Mouse (Mus musculus) lung, embryonic 15.5 days (tissue): ENCODE measurements around the gene Sco2. TPM values are rescaled to one million over a fixed set of nuclear protein-coding genes. Genes with fewer than 3 reads are reported as not detected.

ENCODE experiments used
- ATAC-seq: fragments of 200-750 bp; cut with Nextera tagmentation; 2 replicates; pipeline ENCODE4 v1.8.0; 2017; ENCODE audit warnings: moderate number of reproducible peaks, borderline replicate concordance; ENCODE audit not compliant: low FRiP score, low TSS enrichment; ENCODE audit errors: extremely low read depth
- H3K27ac ChIP-seq: fragments of 300-500 bp; sonication (generic); 2 replicates; pipeline ENCODE4 v1.5.1; 2015; ENCODE audit warnings: moderate library complexity, mild to moderate bottlenecking, inconsistent platforms
- H3K27me3 ChIP-seq: fragments of 300-500 bp; sonication (generic); 2 replicates; pipeline ENCODE4 v1.6.1; 2015; ENCODE audit warnings: inconsistent platforms
- H3K36me3 ChIP-seq: fragments of 300-500 bp; sonication (generic); 2 replicates; pipeline ENCODE4 v1.6.1; 2015; ENCODE audit warnings: inconsistent platforms
- H3K4me1 ChIP-seq: fragments of 300-500 bp; sonication (generic); 2 replicates; pipeline ENCODE4 v1.6.1; 2015; ENCODE audit warnings: inconsistent platforms
- H3K4me2 ChIP-seq: fragments of 300-500 bp; sonication (generic); 2 replicates; pipeline ENCODE4 v1.6.1; 2015; ENCODE audit warnings: inconsistent platforms, mild to moderate bottlenecking, moderate library complexity
- H3K4me3 ChIP-seq: fragments of 300-500 bp; sonication (generic); 2 replicates; pipeline ENCODE4 v1.5.1; 2015; ENCODE audit warnings: mild to moderate bottlenecking, inconsistent platforms
- H3K9ac ChIP-seq: fragments of 300-500 bp; sonication (generic); 2 replicates; pipeline ENCODE4 v1.6.1; 2015; ENCODE audit warnings: inconsistent platforms
- H3K9me3 ChIP-seq: fragments of 300-500 bp; sonication (generic); 2 replicates; pipeline ENCODE4 v1.6.1; 2016; ENCODE audit warnings: inconsistent platforms
- WGBS: fragments of 180-500 bp; shearing (Covaris S2); methylation state at CpG from one replicate; pipeline ENCODE4 v1.1.7; 2015; 5-methylcytosine and 5-hydroxymethylcytosine counted together
- polyA plus RNA-seq: library from polyadenylated mRNA; unstranded; fragments of >200 nt; fragmentation: Nextera tagmentation; extraction: Ambion mirVana; gene quantifications from 2 replicates; pipeline ENCODE4 v1.2.1, GENCODE M21; 2015

Gene Sco2
- polyA plus RNA-seq, 1 experiment from 2014 or later, result 5.9 TPM

GRCm38 (mm10) chr15:89343325-89343724 is 30.3 kb downstream of the Sco2 start:
- H3K9ac ChIP-seq, result no peak overlapping the region
- H3K4me3 ChIP-seq, result no peak overlapping the region
- H3K4me1 ChIP-seq, result no peaks in the 10 kb centered on the region
- H3K27ac ChIP-seq, result no peak overlapping the region
- H3K27me3 ChIP-seq, result no peaks in the 10 kb centered on the region
- no peaks in the 10 kb centered on the region for H3K9me3 ChIP-seq
- no peak for ATAC-seq
- H3K36me3 ChIP-seq, result no peaks in the 10 kb centered on the region
- H3K4me2 ChIP-seq, result no peak overlapping the region
- 88% methylated on average over 3 of the region's 3 CpGs for WGBS

- ATAC-seq, result no peak
- 46% methylated on average over 1 of the region's 1 CpGs for WGBS
- H3K36me3 ChIP-seq, result no peaks in the 10 kb centered on the region
- no peak overlapping the region for H3K4me3 ChIP-seq
- H3K4me1 ChIP-seq, result no peaks in the 10 kb centered on the region
- H3K27me3 ChIP-seq, result no peaks in the 10 kb centered on the region
- H3K27ac ChIP-seq, result no peak overlapping the region
- no peak overlapping the region for H3K4me2 ChIP-seq
- no peak overlapping the region for H3K9ac ChIP-seq
- H3K9me3 ChIP-seq, result no peaks in the 10 kb centered on the region
These were observed 32.0 kb downstream of the Sco2 start for GRCm38 (mm10) chr15:89341678-89342077.

GRCm38 (mm10) chr15:89340136-89340535 is 33.5 kb downstream of the Sco2 start:
- Histone ChIP-seq H3K27me3 (no peaks in the 10 kb centered on the region), H3K4me2 (no peak overlapping the region), H3K9me3 (no peaks in the 10 kb centered on the region), H3K36me3 (no peaks in the 10 kb centered on the region), H3K4me1 (no peaks in the 10 kb centered on the region), H3K9ac (no peak overlapping the region), H3K4me3 (no peak overlapping the region), H3K27ac (no peak overlapping the region)
- no peak for ATAC-seq
- 82% methylated on average over 3 of the region's 3 CpGs for WGBS

GRCm38 (mm10) chr15:89339696-89340095 is 34.0 kb downstream of the Sco2 start:
- no peak overlapping the region for H3K9ac ChIP-seq
- no peaks in the 10 kb centered on the region for H3K27me3 ChIP-seq

GRCm38 (mm10) chr15:89336422-89336821 is 37.2 kb downstream of the Sco2 start:
- no peaks in the 10 kb centered on the region for H3K9me3 ChIP-seq
- no peak overlapping the region for H3K4me3 ChIP-seq
- no peak overlapping the region for H3K27ac ChIP-seq
- ATAC-seq, result no peak
- 77% methylated on average over 14 of the region's 14 CpGs for WGBS
- no peaks in the 10 kb centered on the region for H3K27me3 ChIP-seq
- no peaks in the 10 kb centered on the region for H3K36me3 ChIP-seq
- H3K4me2 ChIP-seq, result no peak overlapping the region
- no peak overlapping the region for H3K9ac ChIP-seq
- no peaks in the 10 kb centered on the region for H3K4me1 ChIP-seq

More at GRCm38 (mm10) chr15:89339696-89340095, 34.0 kb downstream of the Sco2 start:
- Histone ChIP-seq H3K4me1 (no peaks in the 10 kb centered on the region), H3K4me3 (no peak overlapping the region), H3K4me2 (no peak overlapping the region), H3K36me3 (no peaks in the 10 kb centered on the region), H3K27ac (no peak overlapping the region), H3K9me3 (no peaks in the 10 kb centered on the region)
- no peak for ATAC-seq
- WGBS, result 80% methylated on average over 2 of the region's 2 CpGs

GRCm38 (mm10) chr15:89334774-89335537 is 38.7 kb downstream of the Sco2 start:
- no peak overlapping the region for H3K9ac ChIP-seq
- no peak overlapping the region for H3K27ac ChIP-seq
- H3K9me3 ChIP-seq, result no peaks in the 10 kb centered on the region
- no peaks in the 10 kb centered on the region for H3K27me3 ChIP-seq
- no peak overlapping the region for H3K4me3 ChIP-seq
- H3K4me2 ChIP-seq, result no peak overlapping the region
- H3K4me1 ChIP-seq, result no peaks in the 10 kb centered on the region
- WGBS, result 72% methylated on average over 17 of the region's 17 CpGs
- ATAC-seq, result no peak
- H3K36me3 ChIP-seq, result no peaks in the 10 kb centered on the region

GRCm38 (mm10) chr15:89334271-89334670 is 39.4 kb downstream of the Sco2 start, which contains the start of gene Miox:
Gene Miox (plus strand): TSS chr15:89334398.
- no peak within 1 kb of the TSS for H3K4me3 ChIP-seq
- no peak for ATAC-seq
- no peak within 1 kb of the TSS for H3K9ac ChIP-seq
- H3K9me3 ChIP-seq, result no peaks in the 10 kb centered on the region
- no peak within 1 kb of the TSS for H3K4me2 ChIP-seq
- H3K4me1 ChIP-seq, result no peaks in the 10 kb centered on the region
- no peak within 1 kb of the TSS for H3K27ac ChIP-seq
- H3K36me3 ChIP-seq, result no peaks in the 10 kb centered on the region
- no peaks in the 10 kb centered on the region for H3K27me3 ChIP-seq
- 78% methylated on average over 7 of the region's 7 CpGs for WGBS

GRCm38 (mm10) chr15:89326441-89326840 is 47.2 kb downstream of the Sco2 start:
- Histone ChIP-seq H3K9ac (no peak overlapping the region), H3K27me3 (peaks cover 12% of the 10 kb centered on the region; the same call in 1 of the 2 replicates), H3K9me3 (no peaks in the 10 kb centered on the region), H3K4me3 (no peak overlapping the region), H3K4me1 (peaks cover 7% of the 10 kb centered on the region), H3K36me3 (no peaks in the 10 kb centered on the region), H3K4me2 (no peak overlapping the region), H3K27ac (no peak overlapping the region)
- ATAC-seq, result no peak
- 50% methylated on average over 5 of the region's 5 CpGs for WGBS

GRCm38 (mm10) chr15:89323656-89324055 is 50.0 kb downstream of the Sco2 start:
- no peak for ATAC-seq
- Histone ChIP-seq H3K4me2 (peak overlapping the region; percentile 54; the same call in 1 of the 2 replicates), H3K27ac (no peak overlapping the region), H3K9me3 (no peaks in the 10 kb centered on the region), H3K4me3 (no peak overlapping the region), H3K9ac (no peak overlapping the region), H3K36me3 (no peaks in the 10 kb centered on the region), H3K4me1 (peaks cover 7% of the 10 kb centered on the region), H3K27me3 (peaks cover 12% of the 10 kb centered on the region; the same call in 1 of the 2 replicates)
- 85% methylated on average over 4 of the region's 4 CpGs for WGBS

- Histone ChIP-seq H3K36me3 (no peaks in the 10 kb centered on the region), H3K4me3 (peak within 1 kb of the TSS; percentile 27), H3K4me1 (peaks cover 7% of the 10 kb centered on the region), H3K27me3 (peaks cover 12% of the 10 kb centered on the region; the same call in 1 of the 2 replicates), H3K9ac (no peak within 1 kb of the TSS), H3K4me2 (peak within 1 kb of the TSS; percentile 54), H3K9me3 (no peaks in the 10 kb centered on the region), H3K27ac (no peak within 1 kb of the TSS)
- ATAC-seq, result peak; percentile 28; the same call in 1 of the 2 replicates
- WGBS, result 6% methylated on average over 26 of the region's 26 CpGs
These were observed 50.8 kb downstream of the Sco2 start, which contains the start of gene Adm2 for GRCm38 (mm10) chr15:89322670-89323522. Gene Adm2 (plus strand): TSS chr15:89322720.
